Mouse (Mus musculus) liver, embryonic 14.5 days (tissue): ENCODE data around the gene Naxd. TPM values are rescaled to one million over a fixed set of nuclear protein-coding genes. Genes with fewer than 3 reads are reported as not detected.
A peak's percentile ranks its signal among the peaks of the same experiment; 100 is the strongest.

ENCODE experiments used
- ATAC-seq: fragments of 200-750 bp; cut with Nextera tagmentation; 2 replicates; pipeline ENCODE4 v1.8.0; 2017; ENCODE audit warnings: moderate number of reproducible peaks, mild to moderate bottlenecking, moderate library complexity; ENCODE audit not compliant: insufficient read depth
- DNase-seq, 3 experiments: peaks; one replicate each; pipeline ENCODE4 v3.0.0-alpha.2; 2012 to 2013; ENCODE audit warnings: low read depth in 3 of 3, low spot score in 3 of 3
- H3K27ac ChIP-seq: fragments of 300-500 bp; sonication (generic); 2 replicates; pipeline ENCODE4 v1.5.1; 2014; ENCODE audit warnings: moderate library complexity, mild to moderate bottlenecking, control low read depth, inconsistent platforms
- H3K27me3 ChIP-seq: fragments of 300-500 bp; sonication (generic); 2 replicates; pipeline ENCODE4 v1.6.1; 2014; ENCODE audit warnings: mild to moderate bottlenecking, low read length, moderate library complexity; ENCODE audit not compliant: control insufficient read depth, insufficient read depth
- H3K36me3 ChIP-seq: fragments of 300-500 bp; sonication (generic); replicated peaks from 2 replicates; pipeline ENCODE4 v1.6.1; 2014; ENCODE audit warnings: low read depth; ENCODE audit not compliant: control insufficient read depth, insufficient read depth
- H3K4me1 ChIP-seq, 2 experiments: fragments of 200-500 bp in 1 of 2; fragments of 300-500 bp in 1 of 2; sonication (generic) in 1 of 2; replicated peaks; 2 replicates each; pipeline ENCODE4 v1.6.1; 2012 to 2014; ENCODE audit warnings: antibody characterized with exemption in 1 of 2, inconsistent platforms in 1 of 2, low read length in 1 of 2; ENCODE audit not compliant: control insufficient read depth in 2 of 2, insufficient read depth in 2 of 2
- H3K4me2 ChIP-seq: fragments of 300-500 bp; sonication (generic); 2 replicates; pipeline ENCODE4 v1.6.1; 2014; ENCODE audit warnings: low read depth, mild to moderate bottlenecking, control low read depth, moderate library complexity
- H3K4me3 ChIP-seq, 2 experiments: fragments of 200-500 bp in 1 of 2; fragments of 300-500 bp in 1 of 2; sonication (generic) in 1 of 2; 2 replicates each; pipeline ENCODE4 v1.5.1; 2012 to 2014; ENCODE audit warnings: low read depth in 2 of 2, low read length in 2 of 2, mild to moderate bottlenecking in 2 of 2, control low read depth in 1 of 2, inconsistent platforms in 1 of 2, moderate library complexity in 1 of 2; ENCODE audit not compliant: insufficient read depth in 1 of 2
- H3K9ac ChIP-seq: fragments of 300-500 bp; sonication (generic); replicated peaks from 2 replicates; pipeline ENCODE4 v1.6.1; 2014; ENCODE audit warnings: mild to moderate bottlenecking, control low read depth, moderate library complexity
- H3K9me3 ChIP-seq: fragments of 300-500 bp; sonication (generic); 2 replicates; pipeline ENCODE4 v1.6.1; 2016; ENCODE audit warnings: low read length, mixed read lengths; ENCODE audit not compliant: control insufficient read depth
- CTCF ChIP-seq: IDR thresholded peaks from 2 replicates; pipeline ENCODE4 v1.5.1; 2016; ENCODE audit warnings: antibody characterized with exemption, low read depth, control low read depth
- EP300 ChIP-seq: IDR thresholded peaks from 2 replicates; pipeline ENCODE4 v1.6.1; 2016; ENCODE audit warnings: antibody characterized with exemption, low read depth
- WGBS: fragments of 180-500 bp; shearing (Covaris S2); extraction: QIAGEN DNeasy Blood & Tissue Kit; methylation state at CpG from one replicate; pipeline ENCODE4 v1.1.7; 2014; ENCODE audit not compliant: insufficient replicate concordance; 5-methylcytosine and 5-hydroxymethylcytosine counted together
- polyA plus RNA-seq, 2 experiments: library from polyadenylated mRNA; depleted of rRNA in 1 of 2; stranded (reverse) in 1 of 2; unstranded in 1 of 2; fragments of >200 nt; fragmentation: Nextera tagmentation in 1 of 2; extraction: Ambion mirVana in 1 of 2; gene quantifications; 2 replicates each; pipeline versions ENCODE4 v1.2.1 to v1.2.3; 2012 to 2014

Naxd gene
- polyA plus RNA-seq, 2 experiments, result 29.8 to 31.9 TPM

DNA sequence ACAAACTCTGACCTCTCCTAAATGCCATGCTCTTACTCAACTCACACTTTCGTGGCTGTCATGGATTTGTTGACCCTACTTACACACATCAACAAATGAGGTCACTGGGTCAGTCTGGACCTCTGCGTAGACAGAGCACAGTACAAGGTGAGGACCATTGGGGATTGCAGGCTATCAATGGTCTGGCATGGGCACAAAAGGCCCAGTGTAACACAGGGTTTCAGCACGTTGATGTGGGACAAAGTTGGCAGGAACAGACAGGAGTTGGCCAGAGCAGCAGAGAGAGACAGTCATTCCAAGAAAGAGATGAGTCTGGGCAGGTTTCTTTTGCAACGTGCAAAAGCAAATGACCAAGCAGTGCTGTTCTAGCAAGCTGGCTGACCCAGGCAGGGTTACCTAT lies 33.5 kb downstream of the Naxd start:
- peaks cover 0 to 5% of the 10 kb centered on the region in 2 experiments; a peak in 1 of 4 replicates for H3K4me1 ChIP-seq
- H3K9ac ChIP-seq, result no peak overlapping the region
- no peak overlapping the region for H3K4me2 ChIP-seq
- WGBS, result 65% methylated on average over 4 of the region's 4 CpGs
- TF ChIP-seq EP300 (no peak), CTCF (no peak)
- DNase-seq (peak in 1 of 3 experiments; percentile 26), ATAC-seq (peak; percentile 76)
- no peak overlapping the region for H3K4me3 ChIP-seq
- no peaks in the 10 kb centered on the region for H3K9me3 ChIP-seq
- no peaks in the 10 kb centered on the region for H3K27me3 ChIP-seq
- peaks cover 2% of the 10 kb centered on the region for H3K36me3 ChIP-seq
- no peak overlapping the region for H3K27ac ChIP-seq

DNA sequence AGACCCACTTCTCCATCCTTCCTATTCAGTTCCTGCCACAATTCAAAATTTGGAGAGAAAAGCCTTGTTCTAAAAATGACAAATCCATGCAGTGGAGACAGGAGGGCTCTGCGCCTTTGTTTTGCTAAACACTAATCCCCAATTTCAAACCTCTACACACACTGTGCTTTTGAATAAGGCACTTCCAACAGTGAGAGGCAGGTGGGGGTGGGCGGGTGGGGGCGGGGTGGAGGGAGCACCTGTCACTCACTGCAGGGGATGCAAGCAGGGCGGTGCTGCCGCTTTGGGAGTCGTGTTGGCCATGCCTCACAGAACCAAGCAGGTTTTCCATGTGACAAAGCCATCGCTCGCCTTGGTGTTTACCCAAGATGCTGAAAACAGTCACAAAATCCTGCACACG lies 37.2 kb downstream of the Naxd start:
- Histone ChIP-seq H3K9me3 (no peaks in the 10 kb centered on the region), H3K27ac (no peak overlapping the region), H3K36me3 (peaks cover 2% of the 10 kb centered on the region), H3K4me2 (no peak overlapping the region), H3K27me3 (no peaks in the 10 kb centered on the region), H3K4me3 (no peak overlapping the region), H3K9ac (no peak overlapping the region), H3K4me1 (peaks cover 0 to 5% of the 10 kb centered on the region in 2 experiments; a peak in 1 of 4 replicates)
- no peak for DNase-seq
- ATAC-seq, result no peak
- WGBS, result 78% methylated on average over 9 of the region's 9 CpGs
- TF ChIP-seq CTCF, result no peak
- no peak for TF ChIP-seq EP300

DNA sequence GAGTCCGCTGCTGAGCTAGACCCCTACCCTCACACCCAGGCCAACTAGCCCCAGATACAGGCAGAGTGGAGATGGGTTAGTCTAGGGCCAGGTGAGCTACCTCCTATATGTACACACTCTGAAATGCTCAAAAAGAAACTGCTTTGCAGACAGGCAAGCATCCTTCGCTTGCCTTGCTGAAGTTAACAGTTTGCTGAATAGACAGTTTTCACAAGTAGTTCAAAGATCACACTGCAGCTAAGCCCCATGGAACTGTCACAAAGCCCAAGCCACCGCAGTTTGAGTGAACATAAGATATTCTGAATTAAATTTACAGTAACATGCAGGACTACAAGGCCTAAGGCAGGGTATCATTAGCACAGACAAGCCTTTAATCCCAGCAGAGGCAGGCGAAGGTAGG lies 41.7 kb downstream of the Naxd start:
- ATAC-seq, result no peak
- no peak overlapping the region for H3K4me2 ChIP-seq
- WGBS, result 71% methylated on average over 4 of the region's 4 CpGs
- H3K36me3 ChIP-seq, result peaks cover 10% of the 10 kb centered on the region
- H3K27me3 ChIP-seq, result no peaks in the 10 kb centered on the region
- H3K4me1 ChIP-seq, result no peaks in the 10 kb centered on the region
- TF ChIP-seq CTCF (no peak), EP300 (no peak)
- H3K9me3 ChIP-seq, result no peaks in the 10 kb centered on the region
- H3K9ac ChIP-seq, result no peak overlapping the region
- no peak overlapping the region for H3K27ac ChIP-seq
- no peak for DNase-seq
- no peak overlapping the region for H3K4me3 ChIP-seq

DNA sequence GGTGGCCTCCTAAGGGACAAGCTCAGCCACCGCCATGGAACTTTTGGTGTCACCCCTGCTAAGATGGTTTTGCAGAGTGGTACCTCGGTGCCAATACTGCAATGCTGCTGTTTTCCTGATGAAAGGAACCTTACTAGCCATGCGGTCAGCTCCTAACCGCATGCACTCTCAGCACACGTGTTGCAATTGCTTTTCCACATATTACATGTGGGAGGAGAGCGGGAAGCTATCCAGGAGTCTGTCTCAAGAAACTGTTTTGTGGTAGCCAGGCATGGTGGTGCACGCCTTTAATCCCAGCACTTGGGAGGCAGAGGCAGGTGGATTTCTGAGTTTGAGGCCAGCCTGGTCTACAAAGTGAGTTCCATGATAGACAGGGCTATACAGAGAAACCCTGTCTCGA lies 42.9 kb downstream of the Naxd start:
- Histone ChIP-seq H3K27me3 (no peaks in the 10 kb centered on the region), H3K36me3 (peaks cover 10% of the 10 kb centered on the region), H3K9ac (no peak overlapping the region), H3K27ac (no peak overlapping the region), H3K4me1 (no peaks in the 10 kb centered on the region), H3K4me2 (no peak overlapping the region), H3K4me3 (no peak overlapping the region), H3K9me3 (no peaks in the 10 kb centered on the region)
- no peak for TF ChIP-seq CTCF
- no peak for TF ChIP-seq EP300
- ATAC-seq (no peak), DNase-seq (no peak)
- 76% methylated on average over 8 of the region's 8 CpGs for WGBS

DNA sequence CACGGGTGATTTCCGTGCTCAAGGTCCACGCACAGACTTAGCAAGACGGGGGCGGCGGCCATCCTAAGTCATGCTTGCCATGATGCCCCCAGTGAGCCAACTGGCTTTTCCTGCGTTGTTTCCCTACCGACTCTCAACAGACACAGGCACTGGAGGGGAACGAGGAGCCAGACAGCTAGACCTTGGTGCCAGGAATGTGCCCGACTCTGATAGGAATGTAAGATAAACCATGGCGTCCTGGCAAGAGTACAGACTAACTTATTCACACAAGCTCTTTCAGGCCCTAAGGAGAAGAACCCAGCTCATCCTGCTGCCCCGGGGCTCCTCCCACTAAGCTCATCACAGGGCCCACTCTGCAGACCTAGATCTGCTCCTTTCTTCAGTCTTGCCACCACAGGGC lies 44.7 kb downstream of the Naxd start:
- TF ChIP-seq EP300, result no peak
- no peak for TF ChIP-seq CTCF
- no peak overlapping the region for H3K9ac ChIP-seq
- no peaks in the 10 kb centered on the region for H3K27me3 ChIP-seq
- no peak overlapping the region for H3K4me2 ChIP-seq
- H3K9me3 ChIP-seq, result no peaks in the 10 kb centered on the region
- no peak overlapping the region for H3K27ac ChIP-seq
- peaks cover 10% of the 10 kb centered on the region for H3K36me3 ChIP-seq
- ATAC-seq (no peak), DNase-seq (no peak)
- no peaks in the 10 kb centered on the region for H3K4me1 ChIP-seq
- no peak overlapping the region for H3K4me3 ChIP-seq
- 83% methylated on average over 12 of the region's 12 CpGs for WGBS
